ENCODE assay signal across 9 mouse cellular contexts in genomic region chr8:106335196-106335595, GRCm38 (mm10). TPM values are rescaled to one million over a fixed set of nuclear protein-coding genes. Genes with fewer than 3 reads are reported as not detected.
DNase-seq lines count a peak whose midpoint lies in the region; ATAC-seq and TF ChIP-seq lines count a peak whose summit lies in the region.
"Had no signal": no experiment of that assay in that cellular context is flagged by ENCODE, and none has a peak within 500 bp of the region (broad histone marks: within the 10 kb centered on the region; RNA-seq: fewer than 3 reads in every experiment).

No protein-coding gene starts in this region.

- WGBS in midbrain, embryonic 16.5 days: 52% methylated on average over 4 of the region's 4 CpGs

- intact Hi-C loops in left cerebral cortex, adult 2 months (cut with DNase I): loop anchor here (5.0 kb wide), 1 partner anchor 63 kb away; no protein-coding TSS in a partner anchor
- intact Hi-C loops in left cerebral cortex, postnatal 25 days (cut with DNase I): no loop called here

- H3K27me3 ChIP-seq in midbrain, embryonic 16.5 days (ENCODE audit: control insufficient read depth, insufficient read depth, low read depth, low read length): no peaks in the 10 kb centered on the region

- no peaks in the 10 kb centered on the region for H3K36me3 ChIP-seq in midbrain, embryonic 16.5 days (ENCODE audit: control insufficient read depth, insufficient read depth, low read length)

- H3K9ac ChIP-seq in midbrain, embryonic 16.5 days (ENCODE audit: low read depth, low read length): no peak overlapping the region

- no peak overlapping the region for H3K4me3 ChIP-seq in left cerebral cortex, adult 2 months
- peak overlapping the region; percentile 71; the same call in 1 of the 2 replicates for H3K4me3 ChIP-seq in midbrain, embryonic 16.5 days (ENCODE audit: low read depth, low read length)

- TF ChIP-seq CTCF in left cerebral cortex, adult 2 months (IDR thresholded peaks at IDR 0.05): peak; percentile 26

- H3K4me2 ChIP-seq in midbrain, embryonic 16.5 days (ENCODE audit: low read length): peak overlapping the region; percentile 75

- H3K4me1 ChIP-seq in midbrain, embryonic 16.5 days (ENCODE audit: control insufficient read depth, insufficient read depth, low read length): peaks cover 28% of the 10 kb centered on the region

- H3K27ac ChIP-seq in left cerebral cortex, adult 2 months: no peak overlapping the region; the same call in 1 of the 2 replicates
- no peak overlapping the region for H3K27ac ChIP-seq in midbrain, embryonic 16.5 days (ENCODE audit: low read length)

- no peak for ATAC-seq in cerebellum, adult (ENCODE audit: insufficient number of reproducible peaks, low FRiP score, low TSS enrichment)
- ATAC-seq in midbrain, embryonic 16.5 days: no peak
- ATAC-seq in erythroblast, adult 5-6 weeks (replicated peaks; ENCODE audit: low FRiP score, poor library complexity, severe bottlenecking): no peak

- no peaks in the 10 kb centered on the region for H3K9me3 ChIP-seq in midbrain, embryonic 16.5 days (replicated peaks; ENCODE audit: control insufficient read depth, low read length, poor library complexity, severe bottlenecking)

- DNase-seq in cerebellum, adult 11 months: peak; percentile 28
- no peak for DNase-seq in left cerebral cortex, adult 2 months (ENCODE audit: extremely low spot score in 1 of 2, low spot score in 2 of 2)
- no peak for DNase-seq in left cerebral cortex, adult 11 months (ENCODE audit: low spot score)
- DNase-seq in cerebellum, postnatal 14 days: peak; percentile 75 to 76
- DNase-seq in left cerebral cortex, postnatal 25 days (ENCODE audit: low spot score in 2 of 2): no peak
- DNase-seq: spleen, adult 18-20 months had no signal

RNA-seq across cellular contexts. Expression of gene Smpd3, which starts 2.6 kb away (rescaled TPM):
- 10 to 100 TPM; 52.6 to 59.1 TPM for total RNA-seq in left cerebral cortex, adult 2 months (2021)
- 69.6 and 76.2 TPM in 2 replicates for polyA plus RNA-seq in midbrain, embryonic 16.5 days (2015; fragmentation: Nextera tagmentation; extraction: Ambion mirVana)
- not detected in 2 replicates for total RNA-seq in erythroblast, adult 5-6 weeks (2015; ENCODE audit: low replicate concordance)
- 0.42 TPM in 1 of 2 replicates, not detected in the other for total RNA-seq in erythroblast, adult 5-6 weeks (2017; ENCODE audit: low replicate concordance)
- total RNA-seq in left cerebral cortex, postnatal 25 days (2021): 10 to 100 TPM; 59.4 to 74.6 TPM

Comparison
In these comparisons a context has a peak if more than half of its experiments do, and no peak if none do; other contexts are left out.
1. DNase-seq: peak in cerebellum, adult 11 months (single experiment) and cerebellum, postnatal 14 days (2 of 2); none in left cerebral cortex, adult 2 months (0 of 2), left cerebral cortex, adult 11 months (single experiment) and left cerebral cortex, postnatal 25 days (0 of 2).
2. RNA of gene Smpd3, which starts 2.6 kb away (total RNA-seq): 59.4 to 74.6 TPM in left cerebral cortex, postnatal 25 days and 52.6 to 59.1 TPM in left cerebral cortex, adult 2 months; 0.42 TPM in erythroblast, adult 5-6 weeks; every median in the first group is over 10 times any median in the second.